Mouse (Mus musculus) midbrain, embryonic 10.5 days (tissue): ENCODE measurements at regions not wholly inside any gene's neighbourhood (a gene's known extent, or its start where the extent isn't known, plus 50 kb on each side); places are given as distances from the start of the nearest gene placed in this dataset.

Experiments
- DNase-seq: peaks from one replicate; pipeline ENCODE4 v3.0.0-alpha.2; 2017; ENCODE audit warnings: low spot score
- H3K27ac ChIP-seq: fragments of 300-500 bp; sonication (generic); replicated peaks from 2 replicates; pipeline ENCODE4 v1.5.1; 2016; ENCODE audit warnings: mild to moderate bottlenecking
- H3K27me3 ChIP-seq: fragments of 300-500 bp; sonication (generic); 2 replicates; pipeline ENCODE4 v1.6.1; 2016; ENCODE audit warnings: low read depth, mild to moderate bottlenecking; ENCODE audit not compliant: poor library complexity, severe bottlenecking
- H3K36me3 ChIP-seq: fragments of 300-500 bp; sonication (generic); 2 replicates; pipeline ENCODE4 v1.6.1; 2016; ENCODE audit warnings: mild to moderate bottlenecking, moderate library complexity
- H3K4me1 ChIP-seq: fragments of 300-500 bp; sonication (generic); 2 replicates; pipeline ENCODE4 v1.6.1; 2016
- H3K4me3 ChIP-seq: fragments of 300-500 bp; sonication (generic); 2 replicates; pipeline ENCODE4 v1.5.1; 2016; ENCODE audit warnings: mild to moderate bottlenecking, moderate library complexity
- H3K9me3 ChIP-seq: fragments of 300-500 bp; sonication (generic); replicated peaks from 2 replicates; pipeline ENCODE4 v1.6.1; 2016; ENCODE audit warnings: mild to moderate bottlenecking
- WGBS: fragments of 180-500 bp; shearing (Covaris S2); methylation state at CpG from one replicate; pipeline ENCODE4 v1.1.7; 2016; 5-methylcytosine and 5-hydroxymethylcytosine counted together

DNA sequence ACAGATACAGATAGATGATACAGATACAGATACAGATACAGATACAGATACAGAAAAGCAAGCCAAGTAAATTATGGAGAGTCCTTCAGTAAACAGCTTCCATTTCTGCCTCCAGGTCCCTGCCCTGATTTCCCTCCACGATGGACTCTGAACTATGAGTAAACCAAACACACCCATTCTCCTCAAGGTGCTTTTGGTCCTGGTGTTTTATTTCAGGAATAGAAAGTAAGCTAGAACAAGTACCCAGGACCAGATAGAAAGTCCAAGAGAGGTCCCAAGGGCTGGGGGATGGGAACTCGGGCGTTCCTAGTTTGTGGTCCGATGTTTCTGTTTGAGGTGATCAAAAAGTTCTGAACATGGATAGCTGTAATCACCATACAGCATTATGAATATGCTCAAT, 69.5 kb upstream of the Gm9887 start:
- H3K27ac ChIP-seq: no peak overlapping the region
- H3K27me3 ChIP-seq: no peaks in the 10 kb centered on the region
- WGBS: 88% methylated on average over 4 of the region's 4 CpGs
- H3K9me3 ChIP-seq: no peaks in the 10 kb centered on the region
- H3K4me3 ChIP-seq: no peak overlapping the region
- DNase-seq: no peak
- H3K4me1 ChIP-seq: peaks cover 22% of the 10 kb centered on the region
- no peaks in the 10 kb centered on the region for H3K36me3 ChIP-seq

DNA sequence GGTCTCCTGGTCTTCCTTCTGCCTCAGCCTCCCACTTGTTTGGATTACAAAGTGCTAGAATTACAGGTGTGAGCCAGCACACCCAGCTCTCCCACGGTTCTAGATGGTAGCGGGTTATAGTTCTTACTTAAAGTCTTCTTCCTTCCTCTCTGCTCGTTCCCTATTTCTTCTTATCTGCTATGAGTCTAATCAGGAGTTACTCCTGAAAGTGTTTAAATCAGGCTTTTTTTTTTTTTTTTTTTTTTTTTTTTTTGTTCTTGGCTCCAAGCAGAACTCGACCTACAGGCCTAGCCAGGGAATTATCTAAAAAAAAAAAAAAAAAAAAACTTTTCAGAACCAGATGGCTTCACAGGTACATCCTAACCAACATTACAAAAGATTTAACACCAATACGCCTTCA, 66.0 kb upstream of the Gm9887 start:
- peaks cover 13% of the 10 kb centered on the region for H3K4me1 ChIP-seq
- H3K36me3 ChIP-seq: no peaks in the 10 kb centered on the region
- H3K27ac ChIP-seq: peak overlapping the region; percentile 71; the same call in 1 of the 2 replicates
- H3K9me3 ChIP-seq: peaks cover 4% of the 10 kb centered on the region
- no peaks in the 10 kb centered on the region for H3K27me3 ChIP-seq
- 88% methylated on average over 5 of the region's 5 CpGs for WGBS
- no peak overlapping the region for H3K4me3 ChIP-seq
- no peak for DNase-seq

DNA sequence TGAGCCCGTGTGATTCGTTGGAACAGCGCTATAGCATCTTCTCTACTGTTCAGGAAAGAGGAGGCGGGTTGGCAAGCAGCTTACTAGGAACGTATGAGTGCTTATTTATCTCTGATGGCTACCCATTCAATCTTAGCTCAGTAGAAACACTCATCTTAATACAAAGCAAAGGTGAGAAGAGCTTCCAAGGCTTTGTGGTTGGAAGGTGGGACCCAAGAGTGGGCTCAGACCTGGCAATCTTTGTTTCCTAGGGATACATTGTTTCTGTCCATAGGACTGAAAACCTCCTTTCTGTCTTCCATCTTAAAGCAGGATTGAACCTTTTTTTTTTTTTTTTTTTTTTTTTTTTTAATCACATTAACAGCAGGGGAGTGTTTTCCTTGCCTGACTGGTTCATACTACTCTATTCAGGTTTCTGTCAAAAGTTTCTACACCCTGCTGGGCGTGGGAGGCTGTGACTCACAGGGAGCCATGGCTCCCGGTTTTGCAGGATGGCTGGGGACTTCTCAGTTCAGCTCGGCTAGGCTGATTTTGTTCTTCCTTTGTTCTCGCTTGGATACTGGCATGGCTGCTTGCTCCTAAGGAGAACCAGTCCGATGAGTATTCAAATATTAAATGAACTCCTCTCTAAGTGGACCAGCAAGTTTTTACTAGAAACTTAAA, 64.7 kb upstream of the Gm9887 start:
- Histone ChIP-seq H3K27me3 (no peaks in the 10 kb centered on the region), H3K4me1 (peaks cover 5% of the 10 kb centered on the region), H3K27ac (peak overlapping the region; percentile 71), H3K36me3 (no peaks in the 10 kb centered on the region), H3K4me3 (no peak overlapping the region), H3K9me3 (peaks cover 5% of the 10 kb centered on the region)
- DNase-seq: peak; percentile 58
- WGBS: 22% methylated on average over 10 of the region's 10 CpGs

DNA sequence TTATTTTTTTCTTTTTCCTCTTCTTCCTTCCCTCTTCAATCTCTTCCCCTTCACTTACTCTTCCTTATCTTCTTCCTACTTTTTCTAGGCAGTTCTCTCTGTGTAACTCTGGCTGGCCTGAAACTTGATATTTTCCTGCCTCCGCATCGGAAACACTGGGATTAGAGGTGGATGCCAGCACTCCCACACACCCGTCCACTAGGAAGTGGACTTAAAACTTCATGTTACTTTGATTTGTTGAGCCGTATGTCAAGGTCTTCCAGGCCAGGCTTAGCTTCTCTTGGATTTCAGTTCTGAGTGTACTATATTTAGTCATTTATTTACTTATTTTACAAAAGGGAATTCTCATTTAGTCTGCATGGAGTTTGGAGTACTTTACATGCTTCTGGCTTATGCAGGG, 62.1 kb upstream of the Gm9887 start:
- Histone ChIP-seq H3K4me1 (peaks cover 5% of the 10 kb centered on the region), H3K4me3 (no peak overlapping the region), H3K9me3 (peaks cover 5% of the 10 kb centered on the region), H3K27me3 (no peaks in the 10 kb centered on the region), H3K36me3 (no peaks in the 10 kb centered on the region), H3K27ac (no peak overlapping the region)
- 82% methylated on average over 4 of the region's 4 CpGs for WGBS
- no peak for DNase-seq

DNA sequence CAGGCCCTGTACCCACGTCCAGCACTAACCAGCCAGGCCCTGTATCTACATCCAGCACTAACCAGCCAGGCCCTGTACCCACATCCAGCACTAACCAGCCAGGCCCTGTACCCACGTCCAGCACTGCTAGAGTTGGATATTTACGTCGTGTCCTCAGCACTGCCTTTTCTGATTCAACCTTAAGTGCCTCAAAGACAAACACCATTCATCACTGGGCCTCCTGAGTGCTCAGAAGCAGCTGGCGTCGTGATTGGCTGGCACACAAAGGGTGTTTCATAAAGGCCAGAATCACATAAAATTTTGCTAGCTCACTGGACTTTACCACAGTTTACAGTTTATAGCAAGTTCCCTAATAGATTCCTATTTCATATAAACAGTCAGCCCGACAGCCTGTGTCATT, 59.8 kb upstream of the Gm9887 start:
- H3K36me3 ChIP-seq: no peaks in the 10 kb centered on the region
- H3K27me3 ChIP-seq: no peaks in the 10 kb centered on the region
- H3K4me3 ChIP-seq: no peak overlapping the region
- H3K9me3 ChIP-seq: peaks cover 5% of the 10 kb centered on the region
- WGBS: 79% methylated on average over 7 of the region's 7 CpGs
- peak overlapping the region; percentile 59 for H3K27ac ChIP-seq
- DNase-seq: no peak
- peaks cover 16% of the 10 kb centered on the region for H3K4me1 ChIP-seq

GRCm38 (mm10) chr12:69428108-69428507, 55.9 kb upstream of the Gm9887 start:
- DNase-seq: no peak
- Histone ChIP-seq H3K27me3 (no peaks in the 10 kb centered on the region), H3K9me3 (peaks cover 2% of the 10 kb centered on the region; the same call in 1 of the 2 replicates), H3K4me3 (no peak overlapping the region), H3K27ac (0 out of 2 replicates have a peak overlapping the region, but pooled peaks have one; percentile 42), H3K4me1 (peaks cover 31% of the 10 kb centered on the region), H3K36me3 (no peaks in the 10 kb centered on the region)
- WGBS: 47% methylated on average over 6 of the region's 6 CpGs

DNA sequence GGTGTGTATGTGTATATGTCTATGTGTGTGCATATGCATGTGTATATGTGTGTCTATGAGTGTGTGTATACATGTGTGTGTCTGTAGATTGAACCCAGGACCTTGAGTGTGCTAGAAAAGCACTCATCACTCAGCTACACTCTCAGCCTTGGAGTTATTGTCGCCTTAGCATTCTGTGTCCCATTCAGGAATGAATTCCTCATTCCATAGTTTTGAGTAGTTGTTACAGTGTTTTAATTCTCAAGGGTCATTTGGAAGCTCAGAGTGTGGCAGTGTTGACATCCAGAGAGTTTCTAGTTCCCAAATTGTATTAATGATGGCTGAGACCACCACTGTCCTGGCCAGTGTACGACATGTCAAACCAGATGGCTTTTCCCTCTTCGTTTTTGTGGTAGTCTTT, 53.4 kb upstream of the Gm9887 start:
- WGBS: 89% methylated on average over 3 of the region's 3 CpGs
- peaks cover 31% of the 10 kb centered on the region for H3K4me1 ChIP-seq
- H3K27me3 ChIP-seq: no peaks in the 10 kb centered on the region
- DNase-seq: no peak
- peaks cover 14% of the 10 kb centered on the region for H3K9me3 ChIP-seq
- H3K36me3 ChIP-seq: no peaks in the 10 kb centered on the region
- H3K4me3 ChIP-seq: no peak overlapping the region
- H3K27ac ChIP-seq: no peak overlapping the region

DNA sequence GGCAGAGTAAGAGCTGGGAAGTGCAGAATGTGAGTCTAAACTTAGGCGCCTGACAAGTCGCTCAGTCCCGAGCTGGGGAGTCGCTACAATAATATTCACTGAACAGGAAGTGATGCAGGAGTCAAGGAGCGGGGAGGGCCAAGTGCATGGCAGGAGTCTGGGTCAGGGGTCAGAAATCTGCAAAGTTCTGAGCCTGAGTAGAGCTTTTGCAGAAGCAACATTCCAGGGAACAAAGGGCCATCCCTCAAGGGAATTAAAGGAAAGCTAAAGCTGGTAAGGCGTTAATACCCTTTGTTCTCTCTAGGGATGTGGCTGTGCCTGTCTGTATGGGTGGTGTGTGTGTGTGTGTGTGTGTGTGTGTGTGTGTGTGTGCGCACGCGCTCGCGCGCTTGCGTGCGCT, 52.7 kb upstream of the Gm9887 start:
- WGBS: 54% methylated on average over 14 of the region's 14 CpGs
- Histone ChIP-seq H3K4me3 (peak overlapping the region; percentile 11; the same call in 1 of the 2 replicates), H3K36me3 (no peaks in the 10 kb centered on the region), H3K27ac (peak overlapping the region; percentile 76), H3K27me3 (no peaks in the 10 kb centered on the region), H3K9me3 (peaks cover 14% of the 10 kb centered on the region), H3K4me1 (peaks cover 31% of the 10 kb centered on the region)
- DNase-seq: peak; percentile 59
